Mouse (Mus musculus): Measurements from ENCODE around the gene Olfr1095. TPM values are rescaled to one million over a fixed set of nuclear protein-coding genes. Genes with fewer than 3 reads are reported as not detected.

Olfr1095 gene
- total RNA-seq (2015), result not detected in 2 replicates
- total RNA-seq (2017), result not detected in 2 replicates

DNA sequence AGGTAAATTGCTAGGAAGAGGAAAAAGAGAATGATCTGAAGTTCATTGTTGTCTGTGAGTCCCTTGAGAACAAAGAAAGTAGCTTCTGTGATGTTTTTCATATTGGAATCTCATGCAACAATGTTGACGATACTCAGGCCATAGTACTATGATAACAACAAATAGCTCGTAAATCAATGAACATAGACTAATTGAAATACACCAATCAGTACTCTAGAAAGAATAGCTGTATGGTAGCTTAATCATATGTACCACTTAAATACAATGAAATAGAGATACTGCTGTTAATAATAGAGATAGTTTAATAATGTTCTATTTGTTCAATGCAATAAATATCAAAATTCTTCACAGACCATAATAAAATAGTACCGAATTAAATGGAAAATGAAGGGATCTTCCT, at the start of gene Olfr1095:
Olfr1095 (minus strand) TSS at position 101 of the 400 bp plus-strand sequence.
- ATAC-seq (replicated peaks; ENCODE audit: poor library complexity), result no peak

- no peak for ATAC-seq (replicated peaks; ENCODE audit: poor library complexity)
Observed at GRCm38 (mm10) chr2:86892116-86892515, 40.6 kb upstream of the Olfr1095 start, which contains the start of gene Olfr1097. TSS of gene Olfr1097 (minus strand) at chr2:86892216.

DNA sequence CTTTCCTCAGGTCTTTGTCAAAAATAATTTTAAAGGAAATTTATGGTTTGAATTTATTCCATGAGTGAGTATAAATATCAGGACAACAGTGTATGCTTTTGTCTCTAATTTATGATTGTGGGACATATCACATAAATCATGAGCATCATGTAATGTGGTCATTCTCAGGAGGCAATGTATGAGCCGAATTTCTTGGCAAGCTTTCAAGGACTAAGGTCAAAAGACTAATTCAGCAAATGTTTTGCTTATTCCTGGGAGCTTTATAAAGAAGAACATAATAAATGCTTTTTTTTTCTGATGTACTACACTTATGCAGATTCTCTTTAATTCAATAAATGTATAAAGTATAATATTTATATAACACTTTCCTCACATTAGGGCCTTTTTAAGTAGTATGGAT, 23.2 kb upstream of the Olfr1095 start, which contains the start of gene Gm13723:
Gm13723 (minus strand) TSS at position 101 of the 400 bp plus-strand sequence.
- ATAC-seq (replicated peaks; ENCODE audit: poor library complexity), result no peak

DNA sequence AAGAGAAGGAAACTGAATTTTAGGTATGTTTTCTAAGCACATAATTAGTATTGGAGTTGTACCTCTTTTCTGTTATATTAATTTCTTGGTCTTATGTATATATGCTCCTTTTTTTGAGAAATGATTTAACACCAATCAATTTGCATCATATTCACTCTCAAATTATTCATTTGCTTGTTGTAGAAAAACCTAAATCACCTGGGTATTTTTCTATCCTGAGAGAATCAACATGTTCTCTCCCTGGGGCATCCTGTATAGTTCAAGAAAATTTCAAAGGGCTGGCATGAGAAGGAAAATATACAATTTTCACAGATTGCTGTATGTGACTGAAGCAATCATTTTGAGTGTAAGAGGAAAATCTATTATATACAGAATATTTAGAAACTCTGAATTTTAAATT, 27.1 kb downstream of the Olfr1095 start, which contains the start of gene Olfr1094:
Olfr1094 (plus strand) TSS at position 301 of the 400 bp plus-strand sequence.
- ATAC-seq (replicated peaks; ENCODE audit: poor library complexity), result no peak

- ATAC-seq (replicated peaks; ENCODE audit: poor library complexity), result no peak
Observed at GRCm38 (mm10) chr2:86809918-86810317, 41.6 kb downstream of the Olfr1095 start, which contains the start of gene Olfr141. TSS of gene Olfr141 (minus strand) at chr2:86810018.

Other genes starting within 250 kb of the Olfr1095 start
- gene Olfr1084, start 212.0 kb downstream of the Olfr1095 start, total RNA-seq (2015), result not detected in 2 replicates
- gene Olfr1084, start 212.0 kb downstream of the Olfr1095 start, total RNA-seq (2017), result not detected in 2 replicates
- gene Olfr1085, start 189.7 kb downstream of the Olfr1095 start, total RNA-seq (2015), result not detected in 2 replicates
- not detected in 2 replicates for gene Olfr1085, start 189.7 kb downstream of the Olfr1095 start, total RNA-seq (2017)
- gene Olfr1086, start 171.6 kb downstream of the Olfr1095 start, total RNA-seq (2015), result not detected in 2 replicates
- not detected in 2 replicates for gene Olfr1086, start 171.6 kb downstream of the Olfr1095 start, total RNA-seq (2017)
- gene Olfr1087, start 153.3 kb downstream of the Olfr1095 start, total RNA-seq (2015), result not detected in 2 replicates
- not detected in 2 replicates for gene Olfr1087, start 153.3 kb downstream of the Olfr1095 start, total RNA-seq (2017)
- gene Olfr1089, start 118.0 kb downstream of the Olfr1095 start, total RNA-seq (2015), result not detected in 2 replicates
- gene Olfr1089, start 118.0 kb downstream of the Olfr1095 start, total RNA-seq (2017), result not detected in 2 replicates
- gene Olfr1090, start 92.7 kb downstream of the Olfr1095 start, total RNA-seq (2015), result not detected in 2 replicates
- gene Olfr1090, start 92.7 kb downstream of the Olfr1095 start, total RNA-seq (2017), result not detected in 2 replicates
- not detected in 2 replicates for gene Olfr1093, start 69.2 kb downstream of the Olfr1095 start, total RNA-seq (2015)
- not detected in 2 replicates for gene Olfr1093, start 69.2 kb downstream of the Olfr1095 start, total RNA-seq (2017)
- gene Olfr141, start 41.7 kb downstream of the Olfr1095 start, total RNA-seq (2015), result not detected in 2 replicates
- not detected in 2 replicates for gene Olfr141, start 41.7 kb downstream of the Olfr1095 start, total RNA-seq (2017)
- not detected in 2 replicates for gene Olfr1094, start 27.0 kb downstream of the Olfr1095 start, total RNA-seq (2015)
- gene Olfr1094, start 27.0 kb downstream of the Olfr1095 start, total RNA-seq (2017), result not detected in 2 replicates
- not detected in 2 replicates for gene Gm13723, start 23.1 kb upstream of the Olfr1095 start, total RNA-seq (2015)
- not detected in 2 replicates for gene Gm13723, start 23.1 kb upstream of the Olfr1095 start, total RNA-seq (2017)
- gene Olfr1097, start 40.5 kb upstream of the Olfr1095 start, total RNA-seq (2015), result not detected in 2 replicates
- gene Olfr1097, start 40.5 kb upstream of the Olfr1095 start, total RNA-seq (2017), result not detected in 2 replicates
- gene Olfr1098, start 72.8 kb upstream of the Olfr1095 start, total RNA-seq (2015), result not detected in 2 replicates
- gene Olfr1098, start 72.8 kb upstream of the Olfr1095 start, total RNA-seq (2017), result not detected in 2 replicates
- gene Olfr1099, start 109.0 kb upstream of the Olfr1095 start, total RNA-seq (2015), result not detected in 2 replicates
- gene Olfr1099, start 109.0 kb upstream of the Olfr1095 start, total RNA-seq (2017), result not detected in 2 replicates
- not detected in 2 replicates for gene Olfr1100, start 128.3 kb upstream of the Olfr1095 start, total RNA-seq (2015)
- gene Olfr1100, start 128.3 kb upstream of the Olfr1095 start, total RNA-seq (2017), result not detected in 2 replicates
- gene Olfr1101, start 139.5 kb upstream of the Olfr1095 start, total RNA-seq (2015), result not detected in 2 replicates
- gene Olfr1101, start 139.5 kb upstream of the Olfr1095 start, total RNA-seq (2017), result not detected in 2 replicates
- not detected in 2 replicates for gene Olfr1102, start 146.7 kb upstream of the Olfr1095 start, total RNA-seq (2015)
- gene Olfr1102, start 146.7 kb upstream of the Olfr1095 start, total RNA-seq (2017), result not detected in 2 replicates
- gene Olfr1104, start 175.4 kb upstream of the Olfr1095 start, total RNA-seq (2015), result not detected in 2 replicates
- gene Olfr1104, start 175.4 kb upstream of the Olfr1095 start, total RNA-seq (2017), result not detected in 2 replicates
- gene Olfr1105, start 184.8 kb upstream of the Olfr1095 start, total RNA-seq (2015), result not detected in 2 replicates
- gene Olfr1105, start 184.8 kb upstream of the Olfr1095 start, total RNA-seq (2017), result not detected in 2 replicates
- not detected in 2 replicates for gene Olfr1106, start 200.6 kb upstream of the Olfr1095 start, total RNA-seq (2015)
- not detected in 2 replicates for gene Olfr1106, start 200.6 kb upstream of the Olfr1095 start, total RNA-seq (2017)
- not detected in 2 replicates for gene Olfr1107, start 224.1 kb upstream of the Olfr1095 start, total RNA-seq (2015)
- not detected in 2 replicates for gene Olfr1107, start 224.1 kb upstream of the Olfr1095 start, total RNA-seq (2017)
- gene Olfr1109, start 244.3 kb upstream of the Olfr1095 start, total RNA-seq (2015), result not detected in 2 replicates
- not detected in 2 replicates for gene Olfr1109, start 244.3 kb upstream of the Olfr1095 start, total RNA-seq (2017)

Measured in megakaryocyte progenitor cell, adult 5-6 weeks (primary cell).